Mouse (Mus musculus) liver, embryonic 11.5 days (tissue): ENCODE measurements at regions not wholly inside any gene's neighbourhood (a gene's known extent, or its start where the extent isn't known, plus 50 kb on each side); places are given as distances from the start of the nearest gene placed in this dataset.

Source experiments
- ATAC-seq: fragments of 200-750 bp; cut with Nextera tagmentation; replicated peaks from 2 replicates; pipeline ENCODE4 v1.8.0; 2017; ENCODE audit warnings: moderate number of reproducible peaks, mild to moderate bottlenecking, moderate TSS enrichment, moderate library complexity; ENCODE audit not compliant: low FRiP score
- DNase-seq: peaks from one replicate; pipeline ENCODE4 v3.0.0-alpha.2; 2017; ENCODE audit warnings: low spot score
- H3K27ac ChIP-seq: fragments of 300-500 bp; sonication (generic); 2 replicates; pipeline ENCODE4 v1.5.1; 2014; ENCODE audit warnings: mild to moderate bottlenecking, low read depth, low read length, control low read depth
- H3K27me3 ChIP-seq: fragments of 300-500 bp; sonication (generic); replicated peaks from 2 replicates; pipeline ENCODE4 v1.6.1; 2014; ENCODE audit warnings: low read length, mixed read lengths; ENCODE audit not compliant: control insufficient read depth, insufficient read depth
- H3K36me3 ChIP-seq: fragments of 300-500 bp; sonication (generic); 2 replicates; pipeline ENCODE4 v1.6.1; 2014; ENCODE audit warnings: mild to moderate bottlenecking, low read length, moderate library complexity, mixed read lengths; ENCODE audit not compliant: control insufficient read depth, insufficient read depth
- H3K4me1 ChIP-seq: fragments of 300-500 bp; sonication (generic); replicated peaks from 2 replicates; pipeline ENCODE4 v1.6.1; 2014; ENCODE audit warnings: low read length, mixed read lengths; ENCODE audit not compliant: control insufficient read depth, insufficient read depth
- H3K4me2 ChIP-seq: fragments of 300-500 bp; sonication (generic); 2 replicates; pipeline ENCODE4 v1.6.1; 2014; ENCODE audit warnings: mild to moderate bottlenecking, control low read depth, moderate library complexity
- H3K4me3 ChIP-seq: fragments of 300-500 bp; sonication (generic); 2 replicates; pipeline ENCODE4 v1.5.1; 2014; ENCODE audit warnings: low read depth, low read length, control low read depth
- H3K9ac ChIP-seq: fragments of 300-500 bp; sonication (generic); 2 replicates; pipeline ENCODE4 v1.6.1; 2014; ENCODE audit warnings: low read depth, low read length, control low read depth
- H3K9me3 ChIP-seq: fragments of 300-500 bp; sonication (generic); 2 replicates; pipeline ENCODE4 v1.6.1; 2016; ENCODE audit warnings: low read length, inconsistent platforms, mixed read lengths; ENCODE audit not compliant: control insufficient read depth
- WGBS: fragments of 180-500 bp; shearing (Covaris S2); extraction: QIAGEN DNeasy Blood & Tissue Kit; methylation state at CpG from one replicate; pipeline ENCODE4 v1.1.7; 2014; 5-methylcytosine and 5-hydroxymethylcytosine counted together

- 76% methylated on average over 6 of the region's 6 CpGs for WGBS
- Histone ChIP-seq H3K9ac (no peak overlapping the region), H3K36me3 (no peaks in the 10 kb centered on the region), H3K4me2 (no peak overlapping the region), H3K4me1 (no peaks in the 10 kb centered on the region), H3K9me3 (no peaks in the 10 kb centered on the region), H3K27ac (no peak overlapping the region), H3K4me3 (no peak overlapping the region), H3K27me3 (no peaks in the 10 kb centered on the region)
- no peak for ATAC-seq
- DNase-seq, result no peak
Measured at GRCm38 (mm10) chr1:176683146-176683545, 130.7 kb downstream of the Cep170 start.

DNA sequence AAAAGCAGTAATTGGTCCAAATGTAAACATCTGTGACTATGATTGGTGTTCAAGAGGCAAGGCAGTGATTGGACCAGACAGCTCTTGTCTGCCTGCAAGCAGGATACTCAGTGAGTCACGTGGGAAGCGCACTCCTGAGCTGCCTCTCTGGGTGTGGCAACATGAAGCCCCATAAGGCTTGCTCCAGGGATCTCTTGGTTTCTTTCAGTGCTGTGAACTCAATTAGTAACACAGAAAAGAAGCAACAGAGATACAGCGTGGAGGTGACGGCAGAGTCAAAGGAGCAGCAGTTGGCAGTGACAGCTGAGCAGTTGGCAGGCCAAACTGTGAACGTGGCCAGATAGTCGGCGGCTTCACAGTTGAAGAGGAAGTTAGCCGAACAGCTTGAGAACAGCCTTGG, 131.9 kb downstream of the Cep170 start:
- Histone ChIP-seq H3K4me3 (no peak overlapping the region), H3K9ac (no peak overlapping the region), H3K4me1 (no peaks in the 10 kb centered on the region), H3K27me3 (no peaks in the 10 kb centered on the region), H3K4me2 (no peak overlapping the region), H3K36me3 (no peaks in the 10 kb centered on the region), H3K27ac (no peak overlapping the region), H3K9me3 (no peaks in the 10 kb centered on the region)
- no peak for DNase-seq
- WGBS, result 54% methylated on average over 8 of the region's 8 CpGs
- ATAC-seq, result no peak

DNA sequence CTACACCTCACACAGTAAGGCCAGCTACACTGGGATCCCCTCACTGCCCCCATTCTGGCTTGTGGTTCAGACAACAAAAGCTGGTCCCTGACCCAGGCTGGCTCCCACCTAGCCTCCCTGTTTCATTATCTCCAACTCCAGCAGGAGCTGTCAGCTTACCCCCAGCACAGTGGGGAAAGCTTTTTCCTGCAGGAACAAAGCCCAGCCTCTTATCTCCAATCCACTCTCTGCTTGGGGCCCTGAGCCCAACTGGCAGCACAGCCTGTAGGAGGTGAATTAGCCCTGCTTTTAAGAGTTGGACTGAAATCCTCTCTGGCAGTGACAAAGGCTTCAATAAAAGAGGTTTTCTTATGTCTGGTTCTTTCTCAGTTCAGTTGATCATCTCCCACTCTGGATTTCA, 138.7 kb downstream of the Cep170 start:
- H3K9me3 ChIP-seq, result no peaks in the 10 kb centered on the region
- no peak overlapping the region for H3K9ac ChIP-seq
- H3K4me1 ChIP-seq, result no peaks in the 10 kb centered on the region
- DNase-seq, result no peak
- no peak overlapping the region for H3K27ac ChIP-seq
- H3K27me3 ChIP-seq, result no peaks in the 10 kb centered on the region
- no peak overlapping the region for H3K4me3 ChIP-seq
- no peak for ATAC-seq
- no peak overlapping the region for H3K4me2 ChIP-seq
- no peaks in the 10 kb centered on the region for H3K36me3 ChIP-seq

- Histone ChIP-seq H3K27me3 (no peaks in the 10 kb centered on the region), H3K9ac (no peak overlapping the region), H3K4me1 (no peaks in the 10 kb centered on the region), H3K4me2 (no peak overlapping the region), H3K9me3 (no peaks in the 10 kb centered on the region), H3K4me3 (no peak overlapping the region), H3K27ac (no peak overlapping the region), H3K36me3 (no peaks in the 10 kb centered on the region)
- WGBS, result 61% methylated on average over 3 of the region's 3 CpGs
- DNase-seq (no peak), ATAC-seq (no peak)
Measured at GRCm38 (mm10) chr1:176671081-176671480, 142.8 kb downstream of the Cep170 start.

DNA sequence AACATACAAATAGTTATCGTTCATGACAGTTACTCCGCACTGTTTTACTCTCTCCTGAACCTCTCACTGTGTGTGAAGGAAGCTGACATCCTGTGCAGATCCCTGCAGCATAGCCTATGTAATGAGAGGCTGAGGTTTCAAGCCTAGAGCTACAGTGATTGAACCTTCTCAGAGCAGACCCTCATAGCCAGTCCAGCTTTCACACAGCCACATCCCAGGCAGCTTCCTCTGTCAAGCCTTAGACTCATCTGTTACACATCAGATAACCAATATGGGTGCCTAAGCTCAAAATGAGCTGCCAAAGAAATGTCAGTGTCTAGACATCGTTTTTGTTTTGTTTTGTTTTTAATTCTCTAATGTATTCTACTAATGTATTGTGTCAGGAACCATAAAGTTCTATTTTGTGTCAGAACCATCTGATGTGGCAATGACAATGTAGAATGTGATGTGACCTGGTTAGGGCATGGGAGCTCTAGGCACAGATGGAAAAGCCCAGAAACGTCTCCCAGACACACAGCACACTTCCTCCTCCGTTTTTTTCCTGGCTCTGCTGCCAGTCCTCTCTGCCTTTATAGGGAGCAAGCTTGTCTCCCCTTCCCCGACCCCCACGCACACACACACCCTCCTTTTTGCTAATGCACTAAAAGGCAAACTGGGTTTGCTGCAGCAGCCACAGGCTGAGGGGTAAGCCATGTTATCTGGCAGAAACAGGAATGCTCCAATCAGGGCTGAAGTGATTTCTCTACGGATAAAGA, 146.1 kb downstream of the Cep170 start:
- Histone ChIP-seq H3K4me1 (no peaks in the 10 kb centered on the region), H3K27me3 (no peaks in the 10 kb centered on the region), H3K27ac (no peak overlapping the region), H3K4me2 (no peak overlapping the region), H3K36me3 (no peaks in the 10 kb centered on the region), H3K9me3 (no peaks in the 10 kb centered on the region), H3K4me3 (no peak overlapping the region), H3K9ac (no peak overlapping the region)
- DNase-seq (no peak), ATAC-seq (no peak)
- whole genome bisulfite sequencing, result 53% methylated on average over 8 of the region's 8 CpGs

DNA sequence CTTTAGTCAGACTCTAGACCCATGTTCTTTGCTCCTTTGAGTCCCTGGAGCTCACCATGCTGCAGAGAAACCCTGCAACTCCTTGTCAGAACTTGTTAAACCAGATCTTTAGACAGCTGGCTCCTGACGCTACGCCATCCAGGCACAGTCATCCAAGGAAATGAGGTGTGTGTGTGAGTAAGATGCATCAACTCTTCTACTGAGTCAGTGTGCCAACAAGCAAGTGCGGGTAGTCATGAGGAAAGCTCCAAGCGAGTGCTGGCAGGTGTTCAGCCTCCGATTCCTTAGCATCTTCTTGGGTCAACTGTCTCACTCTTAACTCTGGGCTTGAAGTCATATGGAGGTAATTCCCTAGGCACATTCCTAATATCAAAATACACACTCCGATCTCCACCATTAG, 153.6 kb downstream of the Cep170 start:
- ATAC-seq, result no peak
- no peaks in the 10 kb centered on the region for H3K27me3 ChIP-seq
- no peaks in the 10 kb centered on the region for H3K4me1 ChIP-seq
- no peak overlapping the region for H3K4me3 ChIP-seq
- H3K9ac ChIP-seq, result no peak overlapping the region
- H3K27ac ChIP-seq, result no peak overlapping the region
- H3K4me2 ChIP-seq, result no peak overlapping the region
- no peaks in the 10 kb centered on the region for H3K9me3 ChIP-seq
- WGBS, result 90% methylated on average over 6 of the region's 6 CpGs
- no peak for DNase-seq
- no peaks in the 10 kb centered on the region for H3K36me3 ChIP-seq

DNA sequence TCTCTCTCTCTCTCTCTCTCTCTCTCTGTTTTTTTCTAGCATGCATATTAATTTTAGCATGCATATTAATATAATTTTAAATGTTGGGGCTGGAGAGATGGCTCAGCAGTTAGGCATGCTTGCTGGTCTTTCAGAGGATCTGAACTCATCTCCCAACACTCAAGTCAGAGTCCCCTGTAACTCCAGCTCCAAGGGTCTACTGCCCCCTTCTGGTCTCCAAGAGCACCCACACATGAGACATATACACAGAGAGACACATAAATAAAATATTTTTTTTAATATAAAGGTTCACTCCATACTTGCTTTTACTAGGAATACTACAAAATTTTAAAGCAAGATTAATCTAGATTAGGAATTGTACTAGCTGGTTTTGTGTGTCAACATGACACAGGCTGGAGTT, 155.2 kb downstream of the Cep170 start:
- no peaks in the 10 kb centered on the region for H3K27me3 ChIP-seq
- H3K36me3 ChIP-seq, result no peaks in the 10 kb centered on the region
- DNase-seq (no peak), ATAC-seq (no peak)
- H3K4me2 ChIP-seq, result no peak overlapping the region
- no peaks in the 10 kb centered on the region for H3K9me3 ChIP-seq
- no peaks in the 10 kb centered on the region for H3K4me1 ChIP-seq
- no peak overlapping the region for H3K9ac ChIP-seq
- no peak overlapping the region for H3K4me3 ChIP-seq
- H3K27ac ChIP-seq, result no peak overlapping the region

DNA sequence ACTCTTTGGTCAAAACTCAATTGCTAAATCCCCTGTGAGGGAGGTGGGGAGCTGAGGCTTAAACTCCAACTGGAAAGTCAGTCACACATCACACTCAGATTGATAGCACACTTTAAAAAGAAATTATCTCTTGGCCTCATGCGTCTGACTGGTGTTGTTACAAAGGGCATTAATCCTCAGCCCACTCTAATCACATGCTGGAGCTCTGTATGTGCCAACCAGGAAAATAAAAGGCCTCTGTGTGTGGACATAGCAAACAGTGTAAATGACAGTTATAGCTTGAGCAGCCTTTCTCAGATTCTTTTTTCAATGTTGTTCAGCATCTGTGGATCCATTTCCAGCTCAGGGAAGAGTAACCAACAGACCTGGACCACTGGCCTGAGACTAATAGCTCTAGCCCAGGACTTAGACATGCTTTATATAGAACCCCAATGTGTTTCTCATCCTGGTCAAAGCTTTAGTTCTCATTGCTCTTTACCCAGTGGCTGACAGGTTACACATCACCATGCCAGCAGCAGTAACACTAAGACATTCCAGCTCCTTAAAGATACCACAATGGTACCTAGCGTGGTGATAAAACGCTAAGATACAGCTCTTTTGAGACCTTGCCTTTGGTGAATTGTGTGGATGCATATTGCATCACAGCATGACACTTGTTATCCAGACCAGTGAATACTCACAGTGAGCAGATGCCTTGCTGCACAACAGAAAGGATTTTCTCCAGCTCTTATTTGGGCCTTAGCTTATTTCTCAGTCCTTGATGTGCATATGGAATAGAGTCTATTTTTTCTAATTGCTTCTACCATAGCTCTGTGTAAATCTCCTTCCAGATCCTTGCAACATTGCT, 158.2 kb downstream of the Cep170 start:
- H3K27ac ChIP-seq, result no peak overlapping the region
- H3K9me3 ChIP-seq, result no peaks in the 10 kb centered on the region
- WGBS, result 65% methylated on average over 3 of the region's 3 CpGs
- ATAC-seq (no peak), DNase-seq (no peak)
- no peaks in the 10 kb centered on the region for H3K27me3 ChIP-seq
- no peaks in the 10 kb centered on the region for H3K4me1 ChIP-seq
- no peak overlapping the region for H3K9ac ChIP-seq
- no peaks in the 10 kb centered on the region for H3K36me3 ChIP-seq
- H3K4me2 ChIP-seq, result no peak overlapping the region
- H3K4me3 ChIP-seq, result no peak overlapping the region

GRCm38 (mm10) chr1:176644248-176644647, 169.6 kb downstream of the Cep170 start:
- no peaks in the 10 kb centered on the region for H3K27me3 ChIP-seq
- no peak overlapping the region for H3K9ac ChIP-seq
- no peak for DNase-seq
- WGBS, result 28% methylated on average over 1 of the region's 1 CpGs
- no peak overlapping the region for H3K4me2 ChIP-seq
- no peaks in the 10 kb centered on the region for H3K4me1 ChIP-seq
- no peaks in the 10 kb centered on the region for H3K9me3 ChIP-seq
- H3K36me3 ChIP-seq, result no peaks in the 10 kb centered on the region
- no peak overlapping the region for H3K27ac ChIP-seq
- no peak for ATAC-seq
- no peak overlapping the region for H3K4me3 ChIP-seq
